Mouse (Mus musculus) heart, embryonic 10.5 days (tissue): ENCODE data around the gene Nkapl. TPM values are rescaled to one million over a fixed set of nuclear protein-coding genes. Genes with fewer than 3 reads are reported as not detected.
A peak's percentile ranks its signal among the peaks of the same experiment; 100 is the strongest.
"Not testable (repeated sequence)": the region's sequence is repeated elsewhere in the genome, so short reads cannot be mapped to it uniquely, and the experiment has no call there.

Source experiments
- DNase-seq: peaks from one replicate; pipeline ENCODE4 v3.0.0-alpha.2; 2017; ENCODE audit warnings: low spot score
- H3K27ac ChIP-seq: fragments of 300-500 bp; sonication (generic); 2 replicates; pipeline ENCODE4 v1.5.1; 2016; ENCODE audit warnings: mild to moderate bottlenecking
- H3K27me3 ChIP-seq: fragments of 300-500 bp; sonication (generic); 2 replicates; pipeline ENCODE4 v1.6.1; 2016; ENCODE audit warnings: mild to moderate bottlenecking; ENCODE audit not compliant: poor library complexity, insufficient read depth, severe bottlenecking
- H3K36me3 ChIP-seq: fragments of 300-500 bp; sonication (generic); 2 replicates; pipeline ENCODE4 v1.6.1; 2016; ENCODE audit warnings: mild to moderate bottlenecking, moderate library complexity
- H3K4me1 ChIP-seq: fragments of 300-500 bp; sonication (generic); 2 replicates; pipeline ENCODE4 v1.6.1; 2016; ENCODE audit warnings: mild to moderate bottlenecking
- H3K4me3 ChIP-seq: fragments of 300-500 bp; sonication (generic); 2 replicates; pipeline ENCODE4 v1.5.1; 2016; ENCODE audit warnings: mild to moderate bottlenecking, moderate library complexity
- H3K9me3 ChIP-seq: fragments of 300-500 bp; sonication (generic); 2 replicates; pipeline ENCODE4 v1.6.1; 2016; ENCODE audit warnings: mild to moderate bottlenecking, moderate library complexity
- WGBS: fragments of 180-500 bp; shearing (Covaris S2); methylation state at CpG from one replicate; pipeline ENCODE4 v1.1.7; 2016; 5-methylcytosine and 5-hydroxymethylcytosine counted together
- polyA plus RNA-seq: library from polyadenylated mRNA; unstranded; fragments of >200 nt; fragmentation: Nextera tagmentation; extraction: Ambion mirVana; gene quantifications from 2 replicates; pipeline ENCODE4 v1.2.1, GENCODE M21; 2016

The Nkapl gene
- 2.0 and 2.4 TPM in 2 replicates for polyA plus RNA-seq

- Histone ChIP-seq H3K4me1 (peaks cover 5% of the 10 kb centered on the region; the same call in 1 of the 2 replicates), H3K9me3 (no peaks in the 10 kb centered on the region), H3K27ac (peak within 1 kb of the TSS; percentile 93), H3K27me3 (no peaks in the 10 kb centered on the region), H3K4me3 (peak within 1 kb of the TSS; percentile 75), H3K36me3 (no peaks in the 10 kb centered on the region)
- peak; percentile 95 for DNase-seq
- 1% methylated on average over 54 of the region's 54 CpGs for WGBS
These were observed at the start of gene Nkapl for GRCm38 (mm10) chr13:21468061-21469019. Nkapl (minus strand) TSS chr13:21468509.

- Histone ChIP-seq H3K36me3 (no peaks in the 10 kb centered on the region), H3K27ac (peak overlapping the region; percentile 86), H3K9me3 (no peaks in the 10 kb centered on the region), H3K4me3 (peak overlapping the region; percentile 65), H3K4me1 (0 out of 2 replicates have a peak, but pooled peaks cover 3% of the 10 kb centered on the region), H3K27me3 (no peaks in the 10 kb centered on the region)
- peak; percentile 97 for DNase-seq
- under 1% methylated on average over 21 of the region's 21 CpGs for WGBS
These were observed 37.9 kb upstream of the Nkapl start for GRCm38 (mm10) chr13:21506221-21506649.

DNA sequence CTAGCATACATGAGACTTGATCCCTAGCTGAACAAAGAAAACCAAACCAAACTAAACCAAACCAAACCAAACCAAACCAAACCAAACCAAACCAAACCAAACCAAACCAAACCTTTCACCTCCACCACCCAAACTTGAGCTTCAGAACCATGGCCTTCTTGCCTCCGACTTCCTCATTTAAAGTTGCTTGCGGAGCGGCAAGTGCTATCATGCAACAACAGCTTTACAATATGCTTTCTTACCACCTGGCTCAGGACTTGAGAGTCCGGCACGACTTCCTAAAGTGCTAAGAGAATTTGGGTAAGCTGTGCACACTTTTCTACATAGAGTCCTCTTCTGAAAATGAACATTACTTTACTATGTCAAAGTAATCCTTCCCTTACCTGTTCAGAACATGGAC lies 34.0 kb upstream of the Nkapl start:
- 84% methylated on average over 5 of the region's 5 CpGs for WGBS
- H3K4me3 ChIP-seq: no peak overlapping the region
- no peak for DNase-seq
- H3K36me3 ChIP-seq: no peaks in the 10 kb centered on the region
- H3K27ac ChIP-seq: no peak overlapping the region
- H3K4me1 ChIP-seq: 0 out of 2 replicates have a peak, but pooled peaks cover 3% of the 10 kb centered on the region
- H3K9me3 ChIP-seq: no peaks in the 10 kb centered on the region
- no peaks in the 10 kb centered on the region for H3K27me3 ChIP-seq

DNA sequence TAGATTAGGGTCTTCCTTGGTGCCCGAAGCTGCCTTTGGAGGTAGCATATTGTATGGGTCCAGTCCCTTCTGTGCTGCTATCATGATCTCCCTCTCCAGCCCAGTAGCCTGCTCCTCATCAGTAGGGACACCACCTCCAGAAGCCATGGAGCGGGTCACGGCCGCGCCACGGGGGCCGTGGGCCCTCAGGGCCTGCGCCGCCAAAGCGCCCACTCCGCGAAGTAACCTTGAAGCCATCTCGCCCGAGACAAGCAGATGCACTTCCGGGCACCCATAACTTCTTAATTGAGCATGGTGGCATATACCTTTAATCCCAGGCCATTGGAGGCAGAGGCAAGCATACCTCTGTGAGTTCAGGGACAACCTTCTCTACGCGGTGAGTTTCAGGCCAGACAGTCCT lies 32.9 kb upstream of the Nkapl start, which contains the start of gene Gm11273:
Gene Gm11273, minus strand, starts transcription at position 237 of the 400 bp plus-strand sequence.
- H3K4me3 ChIP-seq, H3K36me3 ChIP-seq, H3K27ac ChIP-seq, H3K27me3 ChIP-seq, H3K9me3 ChIP-seq, DNase-seq, H3K4me1 ChIP-seq: not testable (repeated sequence)
- 90% methylated on average over 17 of the region's 17 CpGs for WGBS

DNA sequence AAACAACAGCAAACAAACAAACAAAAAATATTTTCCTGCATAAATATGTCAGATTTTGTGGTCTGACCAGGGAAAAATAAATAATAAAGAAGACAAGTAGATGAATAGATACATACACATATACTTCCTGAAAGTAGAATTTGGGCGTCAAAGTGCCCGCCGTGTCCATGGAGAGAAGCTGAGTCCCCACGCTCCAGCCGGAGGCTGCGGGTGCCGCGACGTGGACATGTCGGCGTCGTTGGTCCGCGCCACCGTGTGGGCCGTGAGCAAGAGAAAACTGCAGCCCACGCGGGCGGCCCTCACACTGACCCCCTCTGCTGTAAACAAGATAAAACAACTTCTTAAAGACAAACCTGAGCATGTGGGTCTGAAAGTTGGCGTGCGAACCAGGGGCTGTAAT lies 26.8 kb upstream of the Nkapl start, which contains the start of gene AK157302:
Gene AK157302, plus strand, starts transcription at position 144 of the 400 bp plus-strand sequence.
- Histone ChIP-seq H3K27me3 (no peaks in the 10 kb centered on the region), H3K9me3 (no peaks in the 10 kb centered on the region), H3K27ac (no peak within 1 kb of the TSS), H3K4me3 (no peak within 1 kb of the TSS), H3K36me3 (no peaks in the 10 kb centered on the region), H3K4me1 (no peaks in the 10 kb centered on the region)
- 92% methylated on average over 21 of the region's 21 CpGs for WGBS
- DNase-seq: no peak

GRCm38 (mm10) chr13:21492847-21493246 lies 24.5 kb upstream of the Nkapl start:
- Histone ChIP-seq H3K4me3 (no peak overlapping the region), H3K36me3 (no peaks in the 10 kb centered on the region), H3K9me3 (no peaks in the 10 kb centered on the region), H3K27ac (no peak overlapping the region), H3K27me3 (no peaks in the 10 kb centered on the region), H3K4me1 (no peaks in the 10 kb centered on the region)
- WGBS: 86% methylated on average over 5 of the region's 5 CpGs
- no peak for DNase-seq

- H3K27ac ChIP-seq: no peak overlapping the region
- H3K4me1 ChIP-seq: no peaks in the 10 kb centered on the region
- no peak overlapping the region for H3K4me3 ChIP-seq
- 81% methylated on average over 1 of the region's 1 CpGs for WGBS
- no peaks in the 10 kb centered on the region for H3K27me3 ChIP-seq
- H3K36me3 ChIP-seq: peaks cover 8% of the 10 kb centered on the region
- no peak for DNase-seq
- no peaks in the 10 kb centered on the region for H3K9me3 ChIP-seq
These were observed 18.6 kb upstream of the Nkapl start for GRCm38 (mm10) chr13:21486881-21487280.

DNA sequence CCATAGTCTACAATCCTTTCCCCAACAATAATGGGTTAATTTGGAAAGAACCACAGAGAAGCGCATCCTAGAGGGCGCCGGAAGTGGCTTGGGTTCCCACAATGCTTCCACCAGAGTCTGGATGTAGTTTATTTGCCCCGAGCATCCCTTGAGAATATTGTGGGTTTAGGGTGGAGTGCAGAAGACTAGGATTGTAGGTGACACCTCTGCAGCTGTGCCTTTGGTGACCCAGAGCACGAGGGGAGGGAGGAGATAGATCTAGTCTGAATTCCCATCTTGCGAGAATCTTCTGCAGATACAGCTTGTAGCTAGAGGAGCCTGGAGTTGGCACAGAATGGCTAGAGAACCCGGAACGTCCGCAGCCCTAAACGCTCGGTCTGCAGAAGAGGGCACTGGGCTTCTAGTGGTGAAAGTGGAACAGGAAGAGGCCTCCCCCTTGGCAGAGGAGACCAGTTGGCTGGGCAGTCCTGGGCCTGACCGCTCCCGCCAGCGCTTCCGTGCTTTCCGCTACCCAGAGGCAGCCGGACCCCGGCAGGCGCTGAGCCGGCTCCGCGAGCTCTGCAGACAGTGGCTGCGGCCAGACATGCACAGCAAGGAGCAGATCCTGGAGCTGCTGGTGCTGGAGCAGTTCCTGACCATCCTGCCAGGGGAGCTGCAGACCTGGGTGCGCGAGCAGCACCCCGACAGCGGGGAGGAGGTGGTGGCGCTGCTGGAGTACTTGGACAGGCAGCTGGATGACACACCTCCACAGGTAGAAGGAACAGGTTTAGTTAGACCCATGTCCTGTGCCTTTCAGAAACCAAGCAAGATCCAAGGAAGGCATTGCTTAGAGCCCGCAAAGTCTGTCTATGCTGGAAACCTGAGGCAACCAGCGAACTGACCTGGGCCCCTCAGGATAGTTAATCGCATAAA lies 10.7 kb upstream of the Nkapl start, which contains the start of the genes Zkscan4 and Gm10065:
Gene Zkscan4, plus strand, starts transcription at position 149 of the 912 bp plus-strand sequence.
Gene Gm10065, minus strand, starts transcription at position 683 of the 912 bp plus-strand sequence.
- H3K4me1 ChIP-seq, H3K27me3 ChIP-seq, H3K9me3 ChIP-seq, H3K36me3 ChIP-seq: not testable (repeated sequence)
- DNase-seq: peak; percentile 78
- Histone ChIP-seq H3K27ac (peak within 1 kb of the TSS; percentile 84), H3K4me3 (peak within 1 kb of the TSS; percentile 71)
- WGBS: 5% methylated on average over 27 of the region's 31 CpGs

GRCm38 (mm10) chr13:21472427-21472826 lies 4.1 kb upstream of the Nkapl start:
- Histone ChIP-seq H3K36me3 (no peaks in the 10 kb centered on the region), H3K27ac (no peak overlapping the region), H3K4me1 (peaks cover 5% of the 10 kb centered on the region; the same call in 1 of the 2 replicates), H3K4me3 (no peak overlapping the region), H3K9me3 (no peaks in the 10 kb centered on the region), H3K27me3 (no peaks in the 10 kb centered on the region)
- no peak for DNase-seq
- 21% methylated on average over 4 of the region's 4 CpGs for WGBS

- H3K27ac ChIP-seq: no peak overlapping the region
- H3K9me3 ChIP-seq: no peaks in the 10 kb centered on the region
- H3K4me3 ChIP-seq: peak overlapping the region; percentile 75
- peaks cover 5% of the 10 kb centered on the region; the same call in 1 of the 2 replicates for H3K4me1 ChIP-seq
- no peaks in the 10 kb centered on the region for H3K27me3 ChIP-seq
- H3K36me3 ChIP-seq: no peaks in the 10 kb centered on the region
- WGBS: 8% methylated on average over 9 of the region's 9 CpGs
- no peak for DNase-seq
These were observed 788 bp upstream of the Nkapl start for GRCm38 (mm10) chr13:21469097-21469496.

DNA sequence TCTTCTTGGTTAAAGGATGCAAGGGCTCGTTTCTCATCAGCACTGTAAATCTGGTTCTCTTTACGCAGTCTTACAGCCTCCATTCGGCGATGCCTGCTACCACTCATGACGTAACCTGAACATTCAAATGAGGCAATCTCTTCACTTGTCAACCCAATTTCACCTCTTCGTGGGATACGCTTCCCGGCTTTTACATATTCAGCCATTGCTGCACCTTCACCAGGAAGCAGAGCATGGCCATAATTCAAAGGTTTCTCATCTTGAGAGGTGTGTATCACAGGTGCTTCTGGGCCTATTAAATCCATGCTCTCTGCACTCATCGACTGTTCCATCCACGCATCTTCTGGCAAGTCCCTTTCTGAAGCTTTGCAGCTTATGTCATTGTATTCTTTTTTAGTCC lies 973 bp downstream of the Nkapl start:
- peaks cover 5% of the 10 kb centered on the region; the same call in 1 of the 2 replicates for H3K4me1 ChIP-seq
- no peak overlapping the region for H3K27ac ChIP-seq
- no peaks in the 10 kb centered on the region for H3K27me3 ChIP-seq
- no peaks in the 10 kb centered on the region for H3K36me3 ChIP-seq
- H3K4me3 ChIP-seq: 0 out of 2 replicates have a peak overlapping the region, but pooled peaks have one; percentile 75
- peak; percentile 53 for DNase-seq
- 84% methylated on average over 10 of the region's 10 CpGs for WGBS
- no peaks in the 10 kb centered on the region for H3K9me3 ChIP-seq

DNA sequence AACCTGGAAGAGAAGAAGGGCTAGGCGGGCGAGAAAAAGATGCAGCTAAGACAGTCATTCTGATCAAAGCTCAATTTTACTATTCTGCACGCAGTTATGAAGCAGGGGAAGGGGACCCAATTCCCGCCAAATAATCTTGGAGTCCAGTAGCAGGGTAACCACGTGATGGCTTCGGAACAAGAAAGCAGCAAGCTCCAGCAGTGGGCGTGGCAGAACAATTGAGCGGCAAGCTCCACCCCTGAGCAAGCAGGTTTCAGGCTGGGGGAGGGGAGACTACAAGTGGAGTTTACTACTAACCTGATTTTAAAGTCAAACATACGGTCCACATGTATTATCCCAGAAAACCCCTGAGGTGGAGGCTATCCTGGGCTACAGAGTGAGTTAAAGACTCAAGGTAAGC lies 5.8 kb downstream of the Nkapl start:
- not testable (repeated sequence) for H3K9me3 ChIP-seq, H3K36me3 ChIP-seq, H3K27ac ChIP-seq

More for the DNA sequence above, 5.8 kb downstream of the Nkapl start:
- H3K27me3 ChIP-seq, H3K4me3 ChIP-seq, H3K4me1 ChIP-seq: not testable (repeated sequence)
- DNase-seq: peak; percentile 60
- WGBS: 53% methylated on average over 9 of the region's 9 CpGs
